Mouse (Mus musculus) liver, embryonic 11.5 days (tissue): ENCODE data around the gene Pcdh7. TPM values are rescaled to one million over a fixed set of nuclear protein-coding genes. Genes with fewer than 3 reads are reported as not detected.

Experiments
- ATAC-seq: fragments of 200-750 bp; cut with Nextera tagmentation; replicated peaks from 2 replicates; pipeline ENCODE4 v1.8.0; 2017; ENCODE audit warnings: moderate number of reproducible peaks, mild to moderate bottlenecking, moderate TSS enrichment, moderate library complexity; ENCODE audit not compliant: low FRiP score
- DNase-seq: peaks from one replicate; pipeline ENCODE4 v3.0.0-alpha.2; 2017; ENCODE audit warnings: low spot score
- H3K27ac ChIP-seq: fragments of 300-500 bp; sonication (generic); 2 replicates; pipeline ENCODE4 v1.5.1; 2014; ENCODE audit warnings: mild to moderate bottlenecking, low read depth, low read length, control low read depth
- H3K27me3 ChIP-seq: fragments of 300-500 bp; sonication (generic); replicated peaks from 2 replicates; pipeline ENCODE4 v1.6.1; 2014; ENCODE audit warnings: low read length, mixed read lengths; ENCODE audit not compliant: control insufficient read depth, insufficient read depth
- H3K36me3 ChIP-seq: fragments of 300-500 bp; sonication (generic); 2 replicates; pipeline ENCODE4 v1.6.1; 2014; ENCODE audit warnings: mild to moderate bottlenecking, low read length, moderate library complexity, mixed read lengths; ENCODE audit not compliant: control insufficient read depth, insufficient read depth
- H3K4me1 ChIP-seq: fragments of 300-500 bp; sonication (generic); replicated peaks from 2 replicates; pipeline ENCODE4 v1.6.1; 2014; ENCODE audit warnings: low read length, mixed read lengths; ENCODE audit not compliant: control insufficient read depth, insufficient read depth
- H3K4me2 ChIP-seq: fragments of 300-500 bp; sonication (generic); 2 replicates; pipeline ENCODE4 v1.6.1; 2014; ENCODE audit warnings: mild to moderate bottlenecking, control low read depth, moderate library complexity
- H3K4me3 ChIP-seq: fragments of 300-500 bp; sonication (generic); 2 replicates; pipeline ENCODE4 v1.5.1; 2014; ENCODE audit warnings: low read depth, low read length, control low read depth
- H3K9ac ChIP-seq: fragments of 300-500 bp; sonication (generic); 2 replicates; pipeline ENCODE4 v1.6.1; 2014; ENCODE audit warnings: low read depth, low read length, control low read depth
- H3K9me3 ChIP-seq: fragments of 300-500 bp; sonication (generic); 2 replicates; pipeline ENCODE4 v1.6.1; 2016; ENCODE audit warnings: low read length, inconsistent platforms, mixed read lengths; ENCODE audit not compliant: control insufficient read depth
- WGBS: fragments of 180-500 bp; shearing (Covaris S2); extraction: QIAGEN DNeasy Blood & Tissue Kit; methylation state at CpG from one replicate; pipeline ENCODE4 v1.1.7; 2014; 5-methylcytosine and 5-hydroxymethylcytosine counted together
- polyA plus RNA-seq: library from polyadenylated mRNA; unstranded; fragments of >200 nt; fragmentation: Nextera tagmentation; extraction: Ambion mirVana; gene quantifications from 2 replicates; pipeline ENCODE4 v1.2.1, GENCODE M21; 2014

Pcdh7 gene
- polyA plus RNA-seq, 1 experiment from 2014 or later = 4.4 TPM

GRCm38 (mm10) chr5:57774496-57774895 lies 56.7 kb downstream of the Pcdh7 start:
- WGBS = 78% methylated on average over 2 of the region's 2 CpGs
- DNase-seq (no peak), ATAC-seq (no peak)
- H3K4me3 ChIP-seq = no peak overlapping the region
- no peak overlapping the region for H3K9ac ChIP-seq
- H3K9me3 ChIP-seq = no peaks in the 10 kb centered on the region
- H3K36me3 ChIP-seq = no peaks in the 10 kb centered on the region
- H3K27ac ChIP-seq = no peak overlapping the region
- H3K4me2 ChIP-seq = no peak overlapping the region
- peaks cover 2% of the 10 kb centered on the region; the same call in 1 of the 2 replicates for H3K4me1 ChIP-seq
- H3K27me3 ChIP-seq = no peaks in the 10 kb centered on the region

DNA sequence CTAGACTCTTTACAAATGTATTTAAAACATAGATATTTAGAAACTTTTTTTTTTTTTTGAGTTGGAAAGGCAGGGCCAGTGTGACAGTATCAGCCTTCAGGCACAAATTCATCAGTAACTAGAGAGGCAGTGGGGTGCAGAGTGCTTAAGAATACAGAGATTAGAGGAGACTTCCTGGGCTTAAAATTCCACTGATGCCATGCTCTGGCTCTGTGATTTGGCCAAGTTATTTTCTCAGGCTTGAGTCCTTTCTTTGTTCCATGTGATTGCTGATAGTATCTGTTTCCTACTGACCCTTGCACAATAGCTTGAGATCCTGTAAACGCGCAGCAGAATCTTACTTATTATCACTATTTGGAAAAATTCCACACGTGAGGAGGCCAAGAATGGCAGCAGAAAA lies 60.3 kb downstream of the Pcdh7 start:
- no peak for ATAC-seq

DNA sequence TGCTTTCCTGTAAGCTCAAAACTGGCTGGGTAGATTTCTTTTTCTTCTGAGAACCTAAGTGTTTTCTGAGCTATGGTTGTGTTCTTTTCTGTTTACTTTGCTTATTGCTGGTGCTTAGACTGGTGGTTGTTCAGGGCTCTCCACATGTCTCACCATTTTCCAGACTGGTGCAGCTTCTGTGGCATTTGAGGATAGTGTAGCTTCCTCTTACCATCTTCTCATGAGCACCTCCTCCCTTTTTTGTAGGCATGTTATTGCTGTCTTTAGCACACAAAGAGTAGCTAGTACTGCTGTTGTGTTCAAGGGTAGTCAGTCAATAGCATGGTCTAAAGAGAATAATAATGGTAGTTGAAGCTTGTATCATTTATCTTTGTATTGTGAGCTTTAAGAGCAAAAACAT lies 62.2 kb downstream of the Pcdh7 start:
- H3K4me2 ChIP-seq = no peak overlapping the region
- no peak overlapping the region for H3K27ac ChIP-seq
- ATAC-seq = no peak
- no peak for DNase-seq
- no peaks in the 10 kb centered on the region for H3K9me3 ChIP-seq
- H3K9ac ChIP-seq = no peak overlapping the region
- H3K27me3 ChIP-seq = no peaks in the 10 kb centered on the region
- H3K4me3 ChIP-seq = no peak overlapping the region
- H3K36me3 ChIP-seq = no peaks in the 10 kb centered on the region
- peaks cover 5% of the 10 kb centered on the region for H3K4me1 ChIP-seq

More for the DNA sequence above, 60.3 kb downstream of the Pcdh7 start:
- H3K4me1 ChIP-seq = peaks cover 5% of the 10 kb centered on the region
- no peak overlapping the region for H3K27ac ChIP-seq
- DNase-seq = no peak
- H3K36me3 ChIP-seq = no peaks in the 10 kb centered on the region
- no peak overlapping the region for H3K4me2 ChIP-seq
- H3K9ac ChIP-seq = no peak overlapping the region
- H3K4me3 ChIP-seq = no peak overlapping the region
- no peaks in the 10 kb centered on the region for H3K27me3 ChIP-seq
- H3K9me3 ChIP-seq = no peaks in the 10 kb centered on the region
- 37% methylated on average over 3 of the region's 3 CpGs for WGBS

GRCm38 (mm10) chr5:57780574-57780973 lies 62.8 kb downstream of the Pcdh7 start:
- H3K9ac ChIP-seq = no peak overlapping the region
- 46% methylated on average over 4 of the region's 4 CpGs for WGBS

DNA sequence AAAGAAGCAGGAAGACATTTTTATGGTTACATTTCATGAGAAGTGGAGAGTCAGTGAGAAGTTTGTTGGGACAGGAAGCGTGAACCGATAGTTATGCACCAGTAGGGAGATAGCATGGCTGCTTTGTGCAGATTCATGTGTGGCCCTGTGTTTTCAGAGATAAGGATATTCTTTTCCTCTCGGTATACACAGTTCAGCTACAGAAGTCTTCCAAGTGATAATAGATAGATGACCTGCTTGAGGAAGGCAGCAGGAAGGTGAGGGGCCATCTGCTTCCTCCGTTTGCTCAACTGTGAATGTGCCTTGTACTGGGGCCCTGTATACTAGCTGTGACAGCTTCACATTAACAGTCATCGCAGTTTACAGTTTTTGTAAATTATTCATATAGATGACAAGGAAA lies 64.2 kb downstream of the Pcdh7 start:
- 21% methylated on average over 5 of the region's 5 CpGs for WGBS
- DNase-seq (peak; percentile 37), ATAC-seq (peak; percentile 100)
- H3K4me3 ChIP-seq = no peak overlapping the region
- no peaks in the 10 kb centered on the region for H3K27me3 ChIP-seq
- peak overlapping the region; percentile 66 for H3K27ac ChIP-seq
- peak overlapping the region; percentile 31 for H3K4me2 ChIP-seq
- H3K36me3 ChIP-seq = no peaks in the 10 kb centered on the region
- no peaks in the 10 kb centered on the region for H3K9me3 ChIP-seq
- no peak overlapping the region for H3K9ac ChIP-seq
- H3K4me1 ChIP-seq = peaks cover 5% of the 10 kb centered on the region

More at GRCm38 (mm10) chr5:57780574-57780973, 62.8 kb downstream of the Pcdh7 start:
- Histone ChIP-seq H3K4me3 (no peak overlapping the region), H3K36me3 (no peaks in the 10 kb centered on the region), H3K4me1 (peaks cover 5% of the 10 kb centered on the region), H3K9me3 (no peaks in the 10 kb centered on the region), H3K27ac (0 out of 2 replicates have a peak overlapping the region, but pooled peaks have one; percentile 15), H3K4me2 (no peak overlapping the region), H3K27me3 (no peaks in the 10 kb centered on the region)
- ATAC-seq (no peak), DNase-seq (no peak)

DNA sequence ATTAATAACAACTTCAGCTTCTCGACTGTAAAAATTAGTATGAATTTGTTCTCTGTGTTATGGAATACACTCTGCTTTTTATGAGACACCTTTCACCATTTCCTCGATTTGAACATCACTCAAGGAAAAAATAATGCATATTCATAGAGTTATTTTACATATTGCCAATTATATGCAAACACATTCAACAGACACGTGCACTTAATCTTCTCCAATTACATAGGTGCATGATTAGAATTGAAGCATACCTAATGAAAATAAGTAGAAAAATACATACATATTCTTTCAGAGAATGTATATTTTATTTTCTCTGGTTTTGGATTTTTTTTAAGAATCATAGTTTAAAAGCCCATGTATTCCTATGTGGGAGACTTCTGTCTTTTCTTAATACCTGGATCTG lies 64.8 kb downstream of the Pcdh7 start:
- H3K9ac ChIP-seq = no peak overlapping the region
- peaks cover 5% of the 10 kb centered on the region for H3K4me1 ChIP-seq
- WGBS = 38% methylated on average over 3 of the region's 3 CpGs
- DNase-seq (no peak), ATAC-seq (no peak)
- H3K4me3 ChIP-seq = no peak overlapping the region
- no peak overlapping the region for H3K4me2 ChIP-seq
- H3K9me3 ChIP-seq = no peaks in the 10 kb centered on the region
- no peak overlapping the region for H3K27ac ChIP-seq
- no peaks in the 10 kb centered on the region for H3K36me3 ChIP-seq
- no peaks in the 10 kb centered on the region for H3K27me3 ChIP-seq

DNA sequence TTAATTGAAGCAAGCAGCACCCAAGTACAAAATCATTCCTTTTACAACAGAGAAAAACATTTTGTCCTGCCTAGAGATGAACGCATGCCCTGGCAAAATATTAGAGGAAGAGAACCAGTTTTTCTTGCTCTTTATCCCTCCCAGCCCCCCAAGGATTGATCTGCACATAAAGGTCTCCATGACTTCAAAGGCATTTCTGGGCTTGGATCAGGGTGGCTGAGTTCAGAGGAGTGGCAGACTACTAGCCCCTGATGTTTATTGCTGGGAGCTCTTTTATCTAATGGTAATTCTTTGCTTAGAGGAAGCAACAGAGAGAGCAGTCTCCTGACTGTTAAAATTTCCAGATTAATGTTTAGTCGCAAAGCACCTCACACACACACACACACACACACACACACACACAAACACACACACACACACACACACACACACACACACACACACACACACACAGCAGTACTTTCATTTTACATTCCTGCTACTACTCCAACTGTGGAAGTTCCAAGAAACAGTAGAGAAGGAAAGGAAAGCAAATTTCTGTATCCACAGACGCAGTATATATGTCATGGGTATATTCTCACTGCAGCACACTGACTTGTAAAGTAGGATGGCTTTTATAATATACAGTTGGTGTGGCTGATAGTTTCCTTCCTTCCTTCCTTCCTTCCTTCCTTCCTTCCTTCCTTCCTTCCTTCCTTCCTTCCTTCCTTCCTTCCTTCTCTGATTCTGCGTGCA lies 71.2 kb downstream of the Pcdh7 start:
- Histone ChIP-seq H3K4me3 (no peak overlapping the region), H3K4me1 (peaks cover 4% of the 10 kb centered on the region), H3K4me2 (no peak overlapping the region), H3K36me3 (no peaks in the 10 kb centered on the region), H3K9me3 (no peaks in the 10 kb centered on the region), H3K27ac (no peak overlapping the region), H3K9ac (no peak overlapping the region), H3K27me3 (no peaks in the 10 kb centered on the region)
- DNase-seq (no peak), ATAC-seq (no peak; the same call in 1 of the 2 replicates)
- 69% methylated on average over 4 of the region's 4 CpGs for WGBS

- Histone ChIP-seq H3K27me3 (no peaks in the 10 kb centered on the region), H3K9me3 (no peaks in the 10 kb centered on the region), H3K9ac (no peak overlapping the region), H3K4me1 (no peaks in the 10 kb centered on the region), H3K27ac (no peak overlapping the region), H3K4me3 (no peak overlapping the region), H3K36me3 (no peaks in the 10 kb centered on the region), H3K4me2 (no peak overlapping the region)
- DNase-seq (no peak), ATAC-seq (no peak)
These were observed 78.6 kb downstream of the Pcdh7 start for GRCm38 (mm10) chr5:57796337-57796736.

GRCm38 (mm10) chr5:57797951-57798670 lies 80.3 kb downstream of the Pcdh7 start:
- H3K4me1 ChIP-seq = no peaks in the 10 kb centered on the region
- no peak overlapping the region for H3K27ac ChIP-seq
- DNase-seq (no peak), ATAC-seq (no peak)
- H3K9me3 ChIP-seq = no peaks in the 10 kb centered on the region
- H3K36me3 ChIP-seq = no peaks in the 10 kb centered on the region
- H3K9ac ChIP-seq = no peak overlapping the region
- H3K4me3 ChIP-seq = no peak overlapping the region
- whole genome bisulfite sequencing = 81% methylated on average over 7 of the region's 7 CpGs
- H3K4me2 ChIP-seq = no peak overlapping the region
- no peaks in the 10 kb centered on the region for H3K27me3 ChIP-seq
